Mouse (Mus musculus): ENCODE measurements around the gene Hnf1a. TPM values are rescaled to one million over a fixed set of nuclear protein-coding genes. Genes with fewer than 3 reads are reported as not detected.

Gene Hnf1a
- total and polyA plus RNA-seq, 3 experiments, result 0.38 TPM; not detected in 2

DNA sequence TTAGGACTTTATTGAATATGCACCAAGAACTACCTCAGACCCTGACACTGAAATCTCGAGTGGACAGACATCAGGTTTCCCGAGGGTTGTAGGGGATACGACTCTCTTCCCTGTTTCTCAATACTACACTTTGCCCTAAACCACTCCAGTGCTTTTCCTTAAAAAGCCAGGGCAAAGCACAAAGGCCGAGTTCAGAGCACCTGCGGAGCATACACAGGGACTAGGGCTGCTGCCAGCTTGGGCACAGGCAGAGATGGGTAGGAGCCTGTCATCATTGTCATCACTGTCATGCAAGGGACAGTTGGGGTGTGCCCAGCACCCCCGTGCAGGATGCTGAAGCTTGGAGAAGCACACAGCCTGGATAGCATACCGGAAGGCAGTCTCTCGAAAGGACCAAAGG lies 37.7 kb downstream of the Hnf1a start:
- Histone ChIP-seq H3K4me1 (ENCODE audit: insufficient read depth, low read depth, low read length) (peaks cover 8% of the 10 kb centered on the region; the same call in 1 of the 2 replicates), H3K27me3 (ENCODE audit: insufficient read depth, low read length) (peaks cover 31% of the 10 kb centered on the region), H3K36me3 (replicated peaks) (peaks cover 70% of the 10 kb centered on the region), H3K9me3 (replicated peaks) (no peaks in the 10 kb centered on the region), H3K4me3 (ENCODE audit: low read depth, low read length) (no peak overlapping the region)
- ATAC-seq (ENCODE audit: extremely low read depth, insufficient number of reproducible peaks, low FRiP score, poor library complexity, severe bottlenecking) (no peak), DNase-seq (ENCODE audit: low spot score) (no peak)
- no peak for TF ChIP-seq POLR2AphosphoS5 (IDR thresholded peaks at IDR 0.05; ENCODE audit: insufficient replicate concordance, low read depth, low read length)
- no peak for TF ChIP-seq GATA2 (IDR thresholded peaks at IDR 0.05; ENCODE audit: borderline replicate concordance, low read depth, low read length)
- TF ChIP-seq GATA1 (IDR thresholded peaks at IDR 0.05; ENCODE audit: borderline replicate concordance, low read length), result no peak
- no peak for TF ChIP-seq TAL1 (conservative IDR thresholded peaks at IDR 0.05; ENCODE audit: low read depth, low read length)
- TF ChIP-seq CTCF (IDR thresholded peaks at IDR 0.05; ENCODE audit: low read depth, low read length), result no peak

DNA sequence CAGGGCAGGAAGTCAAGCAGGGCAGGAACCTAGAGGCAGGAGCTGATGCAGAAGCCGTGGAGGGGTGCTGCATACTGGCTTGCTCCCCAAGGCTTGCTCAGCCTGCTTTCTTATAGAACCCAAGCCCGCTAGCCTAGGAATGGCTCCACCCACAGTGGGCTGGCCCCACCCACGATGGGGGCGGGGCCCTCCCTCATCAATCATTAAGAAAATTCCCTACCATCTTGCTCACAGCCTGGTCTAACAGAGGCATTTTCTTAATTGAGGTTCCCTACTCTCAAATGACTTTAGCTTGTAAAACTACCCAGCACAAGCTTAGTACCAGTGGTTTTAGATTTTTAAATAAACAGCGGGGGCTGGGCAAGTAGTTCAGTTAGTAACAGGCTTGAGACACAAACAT lies 39.3 kb downstream of the Hnf1a start:
- H3K36me3 ChIP-seq (replicated peaks), result peaks cover 71% of the 10 kb centered on the region
- peaks cover 33% of the 10 kb centered on the region for H3K27me3 ChIP-seq (ENCODE audit: insufficient read depth, low read length)
- ATAC-seq (ENCODE audit: extremely low read depth, insufficient number of reproducible peaks, low FRiP score, poor library complexity, severe bottlenecking) (no peak), DNase-seq (ENCODE audit: low spot score) (no peak)
- H3K4me3 ChIP-seq (ENCODE audit: low read depth, low read length), result no peak overlapping the region
- H3K4me1 ChIP-seq (ENCODE audit: insufficient read depth, low read depth, low read length), result peaks cover 4% of the 10 kb centered on the region; the same call in 1 of the 2 replicates
- no peaks in the 10 kb centered on the region for H3K9me3 ChIP-seq (replicated peaks)
- no peak for TF ChIP-seq GATA2 (IDR thresholded peaks at IDR 0.05; ENCODE audit: borderline replicate concordance, low read depth, low read length)
- no peak for TF ChIP-seq POLR2AphosphoS5 (IDR thresholded peaks at IDR 0.05; ENCODE audit: insufficient replicate concordance, low read depth, low read length)
- TF ChIP-seq TAL1 (conservative IDR thresholded peaks at IDR 0.05; ENCODE audit: low read depth, low read length), result no peak
- no peak for TF ChIP-seq CTCF (IDR thresholded peaks at IDR 0.05; ENCODE audit: low read depth, low read length)
- TF ChIP-seq GATA1 (IDR thresholded peaks at IDR 0.05; ENCODE audit: borderline replicate concordance, low read length), result no peak

DNA sequence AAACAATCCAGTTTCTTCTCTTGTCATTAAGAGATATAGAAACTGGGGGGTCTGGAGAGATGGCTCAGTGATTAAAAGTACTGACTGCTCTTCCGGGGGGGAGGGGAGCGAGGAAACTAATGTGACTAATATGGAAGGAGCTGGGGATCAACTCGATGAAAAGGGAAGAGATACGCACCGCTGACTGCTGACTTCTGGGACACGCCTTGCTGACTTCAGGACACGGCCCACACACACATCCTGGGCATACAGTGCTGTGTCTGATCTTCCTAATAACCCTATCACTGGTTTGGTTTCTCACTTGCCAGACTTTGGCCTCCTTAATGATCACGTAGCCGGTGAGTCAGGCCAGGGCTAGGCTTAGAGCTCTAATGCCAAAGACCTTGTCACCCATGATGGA lies 44.1 kb downstream of the Hnf1a start:
- H3K27me3 ChIP-seq (ENCODE audit: insufficient read depth, low read length), result peaks cover 19% of the 10 kb centered on the region
- no peak for ATAC-seq (ENCODE audit: extremely low read depth, insufficient number of reproducible peaks, low FRiP score, poor library complexity, severe bottlenecking)
- no peak overlapping the region for H3K4me3 ChIP-seq (ENCODE audit: low read depth, low read length)
- H3K4me1 ChIP-seq (ENCODE audit: insufficient read depth, low read depth, low read length), result peaks cover 25% of the 10 kb centered on the region
- TF ChIP-seq GATA2 (IDR thresholded peaks at IDR 0.05; ENCODE audit: borderline replicate concordance, low read depth, low read length) (no peak), TAL1 (conservative IDR thresholded peaks at IDR 0.05; ENCODE audit: low read depth, low read length) (no peak), CTCF (IDR thresholded peaks at IDR 0.05; ENCODE audit: low read depth, low read length) (no peak), GATA1 (IDR thresholded peaks at IDR 0.05; ENCODE audit: borderline replicate concordance, low read length) (no peak), POLR2AphosphoS5 (IDR thresholded peaks at IDR 0.05; ENCODE audit: insufficient replicate concordance, low read depth, low read length) (no peak)
- 0 out of 2 replicates have a peak, but pooled peaks cover 2% of the 10 kb centered on the region for H3K9me3 ChIP-seq (replicated peaks)
- H3K36me3 ChIP-seq (replicated peaks), result peaks cover 41% of the 10 kb centered on the region
- no peak for DNase-seq (ENCODE audit: low spot score)

DNA sequence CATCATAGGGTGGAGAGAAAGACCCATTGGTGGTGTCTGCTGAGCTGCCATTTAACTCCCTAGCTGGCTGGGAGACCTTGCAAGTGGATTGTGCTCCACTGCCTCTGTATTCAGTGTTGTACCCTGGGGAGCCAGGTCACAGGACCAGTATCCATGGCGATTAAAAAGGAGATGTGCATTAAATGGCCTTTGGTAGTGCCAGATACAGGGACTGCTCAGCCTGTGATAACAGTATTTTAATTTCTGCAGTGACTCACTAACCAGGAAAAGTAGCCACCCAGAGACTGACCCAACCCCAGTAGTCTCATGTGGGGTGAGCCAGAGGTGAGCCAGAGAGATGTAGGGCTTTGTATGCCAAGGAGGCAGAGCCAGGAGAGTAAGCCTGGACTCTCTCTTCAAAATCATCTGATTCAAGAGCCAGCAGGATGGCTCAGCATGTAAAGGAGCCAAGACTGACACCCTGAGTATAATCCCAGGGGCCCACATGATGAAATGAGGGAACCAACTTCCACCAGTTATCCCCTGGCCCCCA lies 44.7 kb downstream of the Hnf1a start:
- Histone ChIP-seq H3K36me3 (replicated peaks) (peaks cover 38% of the 10 kb centered on the region), H3K4me3 (ENCODE audit: low read depth, low read length) (no peak overlapping the region), H3K27me3 (ENCODE audit: insufficient read depth, low read length) (peaks cover 19% of the 10 kb centered on the region), H3K4me1 (ENCODE audit: insufficient read depth, low read depth, low read length) (peaks cover 30% of the 10 kb centered on the region), H3K9me3 (replicated peaks) (0 out of 2 replicates have a peak, but pooled peaks cover 2% of the 10 kb centered on the region)
- DNase-seq (ENCODE audit: low spot score), result no peak
- TF ChIP-seq CTCF (IDR thresholded peaks at IDR 0.05; ENCODE audit: low read depth, low read length), result no peak
- no peak for TF ChIP-seq GATA2 (IDR thresholded peaks at IDR 0.05; ENCODE audit: borderline replicate concordance, low read depth, low read length)
- TF ChIP-seq GATA1 (IDR thresholded peaks at IDR 0.05; ENCODE audit: borderline replicate concordance, low read length), result no peak
- TF ChIP-seq TAL1 (conservative IDR thresholded peaks at IDR 0.05; ENCODE audit: low read depth, low read length), result no peak
- ATAC-seq (ENCODE audit: extremely low read depth, insufficient number of reproducible peaks, low FRiP score, poor library complexity, severe bottlenecking), result no peak

DNA sequence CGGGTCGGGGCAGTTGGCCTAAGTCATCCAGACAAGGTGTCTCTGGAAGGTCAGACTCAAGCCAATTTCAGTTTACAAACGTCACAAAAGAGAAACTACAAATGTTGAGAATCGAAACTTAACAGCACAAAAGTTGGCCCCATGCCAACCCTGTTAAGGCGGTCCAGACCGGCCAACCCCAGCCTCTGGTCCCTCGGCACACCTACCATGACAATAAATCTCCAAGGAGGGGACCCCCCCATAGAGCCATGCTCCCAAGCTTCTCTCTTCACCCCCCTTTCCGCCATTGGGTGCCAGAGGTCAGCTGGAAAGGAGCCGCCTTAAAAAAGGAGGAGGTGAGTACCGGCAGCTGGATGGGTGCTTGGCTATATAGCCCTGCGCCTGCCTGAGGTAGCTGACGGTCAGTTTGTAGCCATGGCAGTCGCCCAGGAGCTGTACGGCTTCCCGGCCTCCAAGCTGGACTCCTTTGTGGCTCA lies 47.9 kb downstream of the Hnf1a start, which contains the start of gene Oasl1:
Gene Oasl1, plus strand, starts transcription at position 243 of the 476 bp plus-strand sequence.
- Histone ChIP-seq H3K4me3 (ENCODE audit: low read depth, low read length) (peak within 1 kb of the TSS; percentile 53), H3K36me3 (replicated peaks) (peaks cover 32% of the 10 kb centered on the region), H3K4me1 (ENCODE audit: insufficient read depth, low read depth, low read length) (peaks cover 46% of the 10 kb centered on the region), H3K9me3 (replicated peaks) (0 out of 2 replicates have a peak, but pooled peaks cover 2% of the 10 kb centered on the region), H3K27me3 (ENCODE audit: insufficient read depth, low read length) (peaks cover 9% of the 10 kb centered on the region)
- DNase-seq (ENCODE audit: low spot score) (peak; percentile 17), ATAC-seq (ENCODE audit: extremely low read depth, insufficient number of reproducible peaks, low FRiP score, poor library complexity, severe bottlenecking) (no peak)
- TF ChIP-seq GATA2 (IDR thresholded peaks at IDR 0.05; ENCODE audit: borderline replicate concordance, low read depth, low read length), result no peak
- TF ChIP-seq CTCF (IDR thresholded peaks at IDR 0.05; ENCODE audit: low read depth, low read length), result no peak
- no peak for TF ChIP-seq POLR2AphosphoS5 (IDR thresholded peaks at IDR 0.05; ENCODE audit: insufficient replicate concordance, low read depth, low read length)
- TF ChIP-seq GATA1 (IDR thresholded peaks at IDR 0.05; ENCODE audit: borderline replicate concordance, low read length), result no peak
- no peak for TF ChIP-seq TAL1 (conservative IDR thresholded peaks at IDR 0.05; ENCODE audit: low read depth, low read length)

DNA sequence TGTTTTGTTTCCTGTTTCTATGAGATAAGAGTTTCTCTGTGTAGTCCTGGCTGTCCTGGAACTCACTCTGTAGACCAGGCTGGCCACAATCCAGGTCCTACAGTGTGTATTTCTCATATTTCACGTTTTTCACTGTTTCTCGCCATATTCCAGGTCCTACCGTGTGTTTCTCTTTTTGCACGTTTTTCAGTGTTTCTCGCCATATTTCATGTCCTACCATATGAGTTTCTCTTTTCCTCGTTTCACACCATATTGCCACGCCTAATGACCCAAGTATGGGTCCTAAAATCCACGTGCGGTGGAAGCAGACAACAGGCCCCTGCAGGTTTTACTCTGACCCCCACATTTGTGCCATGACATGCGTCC lies 48.5 kb downstream of the Hnf1a start:
- H3K4me1 ChIP-seq (ENCODE audit: insufficient read depth, low read depth, low read length), result peaks cover 47% of the 10 kb centered on the region
- H3K4me3 ChIP-seq (ENCODE audit: low read depth, low read length), result peak overlapping the region; percentile 44; the same call in 1 of the 2 replicates
- TF ChIP-seq GATA2 (IDR thresholded peaks at IDR 0.05; ENCODE audit: borderline replicate concordance, low read depth, low read length) (no peak), TAL1 (conservative IDR thresholded peaks at IDR 0.05; ENCODE audit: low read depth, low read length) (no peak), CTCF (IDR thresholded peaks at IDR 0.05; ENCODE audit: low read depth, low read length) (no peak), GATA1 (IDR thresholded peaks at IDR 0.05; ENCODE audit: borderline replicate concordance, low read length) (no peak), POLR2AphosphoS5 (IDR thresholded peaks at IDR 0.05; ENCODE audit: insufficient replicate concordance, low read depth, low read length) (no peak)
- DNase-seq (ENCODE audit: low spot score) (no peak), ATAC-seq (ENCODE audit: extremely low read depth, insufficient number of reproducible peaks, low FRiP score, poor library complexity, severe bottlenecking) (peak; percentile 54)
- H3K9me3 ChIP-seq (replicated peaks), result 0 out of 2 replicates have a peak, but pooled peaks cover 2% of the 10 kb centered on the region
- H3K36me3 ChIP-seq (replicated peaks), result peaks cover 31% of the 10 kb centered on the region
- peaks cover 3% of the 10 kb centered on the region; the same call in 1 of the 2 replicates for H3K27me3 ChIP-seq (ENCODE audit: insufficient read depth, low read length)

All from G1E (cell line).